Mouse (Mus musculus) MEL (cell line): ENCODE data around the gene Pla2g2f. TPM values are rescaled to one million over a fixed set of nuclear protein-coding genes. Genes with fewer than 3 reads are reported as not detected.

ENCODE experiments used
- DNase-seq: peaks from one replicate; pipeline ENCODE4 v3.0.0; 2011; ENCODE audit warnings: low read depth, low spot score
- H3K27ac ChIP-seq: 2 replicates; pipeline ENCODE4 v1.5.1; 2012; ENCODE audit warnings: low read depth, mild to moderate bottlenecking, control low read depth, low read length, moderate library complexity; ENCODE audit not compliant: control insufficient read depth
- H3K27me3 ChIP-seq, 2 experiments: fragments of 150-350 bp in 1 of 2; sonication (generic) in 1 of 2; 2 replicates each; pipeline ENCODE4 v1.6.1; 2012; ENCODE audit warnings: low read length in 2 of 2, mild to moderate bottlenecking in 2 of 2, improper control_type of control experiment in 1 of 2, moderate library complexity in 1 of 2; ENCODE audit not compliant: insufficient read depth in 2 of 2, control insufficient read depth in 1 of 2
- H3K36me3 ChIP-seq, 2 experiments: 2 replicates each; pipeline ENCODE4 v1.6.1; 2012 to 2014; ENCODE audit warnings: low read length in 2 of 2, improper control_type of control experiment in 1 of 2, inconsistent platforms in 1 of 2, mild to moderate bottlenecking in 1 of 2; ENCODE audit not compliant: insufficient read depth in 2 of 2, control insufficient read depth in 1 of 2
- H3K4me1 ChIP-seq, 2 experiments: fragments of 150-350 bp in 1 of 2; sonication (generic) in 1 of 2; 2 replicates each; pipeline ENCODE4 v1.6.1; 2012; ENCODE audit warnings: low read length in 2 of 2, improper control_type of control experiment in 1 of 2, mild to moderate bottlenecking in 1 of 2; ENCODE audit not compliant: insufficient read depth in 2 of 2, control insufficient read depth in 1 of 2
- H3K4me3 ChIP-seq, 2 experiments: fragments of 150-350 bp in 1 of 2; sonication (generic) in 1 of 2; 2 replicates each; pipeline ENCODE4 v1.5.1; 2012; ENCODE audit warnings: low read depth in 2 of 2, low read length in 2 of 2, mild to moderate bottlenecking in 2 of 2, moderate library complexity in 2 of 2, control low read depth in 1 of 2, improper control_type of control experiment in 1 of 2; ENCODE audit not compliant: control insufficient read depth in 1 of 2, insufficient read depth in 1 of 2
- H3K79me2 ChIP-seq: 2 replicates; pipeline ENCODE4 v1.6.1; 2012; ENCODE audit warnings: mild to moderate bottlenecking, low read length, moderate library complexity; ENCODE audit not compliant: control insufficient read depth, poor library complexity, insufficient read depth
- H3K9ac ChIP-seq: 2 replicates; pipeline ENCODE4 v1.6.1; 2012; ENCODE audit warnings: low read depth, mild to moderate bottlenecking, control low read depth, low read length, moderate library complexity; ENCODE audit not compliant: control insufficient read depth, poor library complexity, severe bottlenecking
- H3K9me3 ChIP-seq: fragments of 150-350 bp; sonication (generic); replicated peaks from 2 replicates; pipeline ENCODE4 v1.6.1; 2012; ENCODE audit warnings: mild to moderate bottlenecking, low read length, improper control_type of control experiment, moderate library complexity; ENCODE audit not compliant: insufficient read depth
- E2F4 ChIP-seq: IDR thresholded peaks from 2 replicates; pipeline ENCODE4 v1.6.1; 2011; ENCODE audit warnings: low read depth, low read length, improper control_type of control experiment, borderline replicate concordance
- EP300 ChIP-seq, 2 experiments: IDR thresholded peaks; 2 replicates each; pipeline ENCODE4 v1.6.1; 2011; ENCODE audit warnings: improper control_type of control experiment in 2 of 2, low read length in 2 of 2, low read depth in 1 of 2, mild to moderate bottlenecking in 1 of 2
- GABPA ChIP-seq: IDR thresholded peaks from 2 replicates; pipeline ENCODE4 v1.6.1; 2012; ENCODE audit warnings: low read depth, mild to moderate bottlenecking, inconsistent platforms, low read length, improper control_type of control experiment, moderate library complexity
- KAT2A ChIP-seq: conservative IDR thresholded peaks from 2 replicates; pipeline ENCODE4 v1.6.1; 2012; ENCODE audit warnings: low read depth, low read length, improper control_type of control experiment, inconsistent platforms
- MAFK ChIP-seq: IDR thresholded peaks from 2 replicates; pipeline ENCODE4 v1.6.1; 2011; ENCODE audit warnings: low read depth, mild to moderate bottlenecking, low read length, improper control_type of control experiment, borderline replicate concordance
- MEF2A ChIP-seq: IDR thresholded peaks from 2 replicates; pipeline ENCODE4 v1.6.1; 2014; ENCODE audit warnings: low read depth, mild to moderate bottlenecking, inconsistent platforms, low read length, improper control_type of control experiment; ENCODE audit not compliant: poor library complexity, insufficient replicate concordance, severe bottlenecking; ENCODE audit errors: extremely low read depth
- MYC ChIP-seq: IDR thresholded peaks from 2 replicates; pipeline ENCODE4 v1.6.1; 2011; ENCODE audit warnings: low read depth, mild to moderate bottlenecking, low read length, improper control_type of control experiment, moderate library complexity
- NELFE ChIP-seq: IDR thresholded peaks from 2 replicates; pipeline ENCODE4 v1.6.1; 2011; ENCODE audit warnings: low read depth, low read length, improper control_type of control experiment
- NRF1 ChIP-seq: IDR thresholded peaks from 2 replicates; pipeline ENCODE4 v1.6.1; 2014; ENCODE audit warnings: low read depth, mild to moderate bottlenecking, inconsistent platforms, low read length, improper control_type of control experiment, moderate library complexity; ENCODE audit not compliant: poor library complexity, insufficient read depth, severe bottlenecking
- POLR2A ChIP-seq, 2 experiments: IDR thresholded peaks; 2 replicates each; pipeline ENCODE4 v1.6.1; 2011 to 2012; ENCODE audit warnings: low read length in 2 of 2, mild to moderate bottlenecking in 2 of 2, control low read depth in 1 of 2, improper control_type of control experiment in 1 of 2, low read depth in 1 of 2, moderate library complexity in 1 of 2; ENCODE audit not compliant: control insufficient read depth in 1 of 2, insufficient read depth in 1 of 2, poor library complexity in 1 of 2
- SIN3A ChIP-seq: IDR thresholded peaks from 2 replicates; pipeline ENCODE4 v1.6.1; 2012; ENCODE audit warnings: low read length, improper control_type of control experiment, inconsistent platforms
- TBP ChIP-seq: IDR thresholded peaks from 2 replicates; pipeline ENCODE4 v1.8.0; 2011; ENCODE audit warnings: low read depth, low read length, improper control_type of control experiment
- TCF12 ChIP-seq: IDR thresholded peaks from 2 replicates; pipeline ENCODE4 v1.6.1; 2014; ENCODE audit warnings: low read depth, mild to moderate bottlenecking, inconsistent platforms, low read length, improper control_type of control experiment, moderate library complexity
- USF1 ChIP-seq: IDR thresholded peaks from 2 replicates; pipeline ENCODE4 v1.6.1; 2014; ENCODE audit warnings: low read depth, mild to moderate bottlenecking, inconsistent platforms, low read length, improper control_type of control experiment, moderate library complexity
- ZC3H11A ChIP-seq: IDR thresholded peaks from 2 replicates; pipeline ENCODE4 v1.6.1; 2012; ENCODE audit warnings: low read depth, mild to moderate bottlenecking, inconsistent platforms, low read length, improper control_type of control experiment
- ZMIZ1 ChIP-seq: IDR thresholded peaks from 2 replicates; pipeline ENCODE4 v1.6.1; 2012; ENCODE audit warnings: low read depth, mild to moderate bottlenecking, inconsistent platforms, low read length, improper control_type of control experiment, moderate library complexity
- polyA plus RNA-seq, 2 experiments: library from polyadenylated mRNA; stranded (reverse) in 1 of 2; unstranded in 1 of 2; fragments of >175 nt in 1 of 2; fragments of >200 nt in 1 of 2; gene quantifications; 2 replicates each; pipeline versions ENCODE4 v1.2.1 to v1.2.4; 2012; ENCODE audit warnings: low replicate concordance in 2 of 2, low read depth in 1 of 2; ENCODE audit not compliant: insufficient read length in 2 of 2, insufficient read depth in 1 of 2, missing spikeins in 1 of 2
- total RNA-seq: library from RNA; depleted of rRNA; stranded (reverse); fragments of 300-350 nt; gene quantifications from 2 replicates; pipeline ENCODE4 v1.2.3, GENCODE M21; 2012

Gene Pla2g2f
- total and polyA plus RNA-seq, 3 experiments = not detected

DNA sequence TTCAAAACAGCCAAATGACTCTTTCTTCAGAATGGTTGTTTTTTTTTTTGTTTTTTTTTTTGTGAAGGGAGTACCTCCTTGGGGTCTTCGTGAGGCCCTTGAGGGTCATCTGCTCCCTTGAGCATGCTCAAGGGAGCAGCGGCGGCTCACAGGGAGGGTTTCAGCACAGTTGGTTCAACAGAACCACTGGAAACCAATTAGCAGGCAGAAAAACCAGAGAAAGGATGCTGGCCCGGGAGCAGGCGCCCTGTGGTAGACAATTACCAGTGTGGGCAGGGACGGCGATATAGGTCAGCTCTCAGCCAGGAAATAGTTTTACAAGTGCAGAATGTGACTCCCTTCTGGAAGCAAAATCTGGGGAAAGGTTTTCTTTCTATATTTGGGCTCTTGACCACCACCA is 53.8 kb downstream of the Pla2g2f start:
- Histone ChIP-seq H3K4me3 (no peak overlapping the region), H3K4me1 (no peaks in the 10 kb centered on the region), H3K36me3 (no peaks in the 10 kb centered on the region), H3K27ac (no peak overlapping the region), H3K79me2 (no peaks in the 10 kb centered on the region), H3K9ac (no peak overlapping the region), H3K9me3 (no peaks in the 10 kb centered on the region), H3K27me3 (no peaks in the 10 kb centered on the region)
- DNase-seq = no peak
- no peak for TF ChIP-seq EP300 (IDR thresholded peaks at IDR 0.05; ENCODE audit: low read depth in 1 of 2, low read length in 2 of 2)
- TF ChIP-seq POLR2A (IDR thresholded peaks at IDR 0.05; ENCODE audit: control insufficient read depth in 1 of 2, insufficient read depth in 1 of 2, low read depth in 1 of 2, low read length in 2 of 2, poor library complexity in 1 of 2) = no peak
- TF ChIP-seq MEF2A = no peak

DNA sequence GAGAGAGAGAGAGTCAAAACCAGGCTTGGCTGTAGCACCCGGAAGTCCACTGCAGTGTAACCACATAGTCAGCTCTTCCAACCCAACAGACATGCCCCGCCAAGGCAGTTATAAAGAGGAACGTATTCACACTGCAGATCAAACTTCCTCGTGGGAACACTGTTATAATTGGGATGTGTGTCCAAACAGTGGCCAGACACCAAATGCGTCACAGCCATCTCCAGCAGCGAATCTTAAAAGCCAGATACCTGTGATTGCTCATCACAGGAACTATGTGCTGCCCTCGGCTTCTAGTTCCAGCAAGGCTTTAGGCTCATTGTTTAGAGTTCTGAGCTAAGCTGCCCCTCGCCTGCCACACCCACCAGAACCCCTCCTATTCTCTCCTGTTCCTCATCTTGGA is 54.9 kb downstream of the Pla2g2f start:
- no peak for DNase-seq
- H3K9ac ChIP-seq = no peak overlapping the region
- TF ChIP-seq SIN3A (no peak), EP300 (IDR thresholded peaks at IDR 0.05; ENCODE audit: low read depth in 1 of 2, low read length in 2 of 2) (no peak), POLR2A (IDR thresholded peaks at IDR 0.05; ENCODE audit: control insufficient read depth in 1 of 2, insufficient read depth in 1 of 2, low read depth in 1 of 2, low read length in 2 of 2, poor library complexity in 1 of 2) (no peak), GABPA (no peak), KAT2A (no peak)
- H3K27me3 ChIP-seq = no peaks in the 10 kb centered on the region
- no peak overlapping the region for H3K27ac ChIP-seq
- H3K4me3 ChIP-seq = no peak overlapping the region
- H3K9me3 ChIP-seq = no peaks in the 10 kb centered on the region
- no peaks in the 10 kb centered on the region for H3K79me2 ChIP-seq
- no peaks in the 10 kb centered on the region for H3K36me3 ChIP-seq
- H3K4me1 ChIP-seq = no peaks in the 10 kb centered on the region

DNA sequence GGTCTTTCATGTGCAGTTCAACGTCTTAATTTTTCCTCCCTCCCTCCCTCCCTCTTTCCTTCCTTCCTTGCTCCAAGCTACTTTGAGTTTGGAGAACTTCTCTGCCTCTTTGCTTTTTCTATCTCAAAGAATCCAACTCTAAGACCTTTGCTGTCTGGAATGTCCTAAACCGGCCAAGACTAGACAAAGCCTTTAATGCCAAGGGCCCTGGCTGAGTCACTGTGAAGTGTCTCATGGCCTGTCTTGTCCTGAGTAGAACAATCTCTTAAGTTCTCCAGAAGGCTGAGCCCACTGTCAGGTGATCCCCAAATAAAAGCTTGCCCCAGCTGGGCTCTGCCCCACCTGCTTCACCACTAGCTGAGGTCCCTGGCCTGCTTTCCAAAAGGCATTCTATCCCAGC is 55.4 kb downstream of the Pla2g2f start:
- TF ChIP-seq TCF12 (no peak), TBP (no peak), MYC (no peak), MAFK (no peak), USF1 (no peak), NELFE (no peak), ZMIZ1 (no peak), SIN3A (no peak), KAT2A (no peak), ZC3H11A (no peak), NRF1 (no peak), E2F4 (no peak)
- no peaks in the 10 kb centered on the region for H3K9me3 ChIP-seq
- H3K36me3 ChIP-seq = no peaks in the 10 kb centered on the region
- H3K79me2 ChIP-seq = no peaks in the 10 kb centered on the region
- H3K9ac ChIP-seq = no peak overlapping the region
- H3K4me1 ChIP-seq = no peaks in the 10 kb centered on the region
- H3K27ac ChIP-seq = no peak overlapping the region
- H3K27me3 ChIP-seq = no peaks in the 10 kb centered on the region
- no peak for DNase-seq
- H3K4me3 ChIP-seq = no peak overlapping the region
